Mouse (Mus musculus): Measurements from ENCODE around the gene Eif4g3. TPM values are rescaled to one million over a fixed set of nuclear protein-coding genes. Genes with fewer than 3 reads are reported as not detected.

The Eif4g3 gene
- total RNA-seq, 2 experiments from 2014 or later, result 115 to 117 TPM

DNA sequence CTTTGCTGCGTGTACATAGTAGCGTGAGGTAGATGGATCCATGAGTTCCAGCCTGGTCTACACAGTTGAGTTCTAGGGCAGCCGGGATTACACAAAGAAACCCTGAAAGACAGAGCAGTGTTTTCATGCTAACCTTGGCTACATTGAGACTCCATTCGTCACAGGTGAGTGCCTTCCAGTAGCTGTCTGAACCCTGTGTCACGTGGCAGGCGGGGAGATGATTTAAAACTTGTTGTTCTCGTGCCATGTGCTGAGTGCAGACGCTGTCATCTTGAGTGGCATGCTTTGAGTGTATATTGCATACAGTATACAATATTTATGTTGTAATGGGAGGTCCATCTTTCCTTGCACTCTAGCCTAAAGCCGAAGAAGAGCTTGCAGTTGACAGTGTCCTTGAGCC lies 158.4 kb downstream of the Eif4g3 start:
- DNase-seq (ENCODE audit: low spot score), result no peak

DNA sequence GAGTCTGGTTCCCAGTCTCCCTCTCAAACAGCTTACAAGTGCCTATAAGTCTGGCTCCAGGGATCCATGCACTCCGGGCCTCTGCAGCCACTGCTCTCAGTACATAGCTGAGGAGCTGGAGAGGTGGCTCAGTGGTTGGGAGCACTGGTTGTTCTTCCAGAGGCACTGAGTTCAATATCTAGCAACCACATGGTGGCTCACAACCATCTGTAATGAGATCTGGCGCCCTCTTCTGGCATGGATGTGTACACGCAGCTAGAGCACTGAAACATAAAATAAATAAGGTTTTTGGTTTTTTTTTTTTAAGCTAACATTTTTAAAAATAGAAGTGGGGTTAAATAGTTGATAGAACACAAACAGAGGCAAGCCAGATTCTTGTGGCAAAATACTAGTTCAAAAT lies 161.2 kb downstream of the Eif4g3 start:
- DNase-seq (ENCODE audit: low spot score), result peak; percentile 34

DNA sequence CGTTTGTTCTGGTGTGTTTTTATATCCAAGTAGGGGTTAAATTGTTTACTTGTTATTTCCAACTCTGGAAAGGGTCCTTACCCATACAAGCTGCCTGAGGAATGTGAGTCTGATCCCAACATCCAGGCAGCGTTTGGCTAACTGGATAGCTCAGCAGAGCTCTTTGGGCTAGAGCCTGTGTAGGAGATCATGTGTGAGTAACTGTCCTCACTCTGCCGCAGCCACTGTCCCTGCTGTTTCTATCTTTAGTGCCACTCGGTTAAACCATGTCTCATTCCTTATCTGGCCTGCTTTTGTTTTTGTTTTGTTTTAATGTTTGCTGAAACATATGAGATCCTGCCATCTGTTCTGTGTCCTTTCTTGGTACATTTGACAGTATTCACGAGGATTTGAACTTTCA lies 168.1 kb downstream of the Eif4g3 start:
- no peak for DNase-seq (ENCODE audit: low spot score)

DNA sequence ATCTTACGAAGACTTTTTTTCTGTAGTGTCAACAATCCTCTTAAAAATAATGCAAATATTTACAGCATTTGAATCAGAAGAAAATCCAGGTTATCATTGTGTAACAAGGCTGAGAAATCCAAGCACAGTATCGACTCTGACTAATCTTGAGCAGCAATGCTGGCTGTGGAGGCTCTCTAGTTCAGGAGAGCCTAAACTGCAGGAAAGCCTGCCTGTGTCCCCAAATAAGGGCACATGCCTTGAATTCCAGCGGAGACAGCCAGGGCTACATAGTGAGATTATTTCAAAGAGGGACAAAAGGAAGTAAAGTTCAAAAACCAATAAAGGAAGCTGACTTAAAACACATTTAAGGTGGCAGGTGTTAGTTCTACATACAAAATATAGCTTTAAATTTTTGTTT lies 168.7 kb downstream of the Eif4g3 start:
- DNase-seq (ENCODE audit: low spot score), result no peak

DNA sequence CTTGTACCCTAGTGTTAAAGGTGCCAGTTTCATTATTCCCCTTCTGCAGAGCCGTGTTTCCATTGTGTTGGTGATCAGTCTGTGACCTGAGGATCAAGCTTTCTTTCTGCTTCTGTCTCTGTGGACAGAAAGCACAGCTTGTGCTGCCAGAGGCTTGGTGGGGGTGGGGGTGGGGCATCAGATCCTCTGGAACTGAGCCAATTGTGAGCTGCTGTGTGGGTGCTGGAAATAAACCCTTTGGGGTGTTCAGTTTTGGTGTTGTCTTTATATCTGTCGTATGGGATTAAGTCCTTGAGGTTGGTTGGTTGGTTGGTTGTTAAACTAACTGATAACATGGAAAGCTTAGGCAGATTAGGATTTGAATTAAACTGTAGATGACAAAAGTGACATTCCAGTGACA lies 171.0 kb downstream of the Eif4g3 start:
- DNase-seq (ENCODE audit: low spot score), result no peak

DNA sequence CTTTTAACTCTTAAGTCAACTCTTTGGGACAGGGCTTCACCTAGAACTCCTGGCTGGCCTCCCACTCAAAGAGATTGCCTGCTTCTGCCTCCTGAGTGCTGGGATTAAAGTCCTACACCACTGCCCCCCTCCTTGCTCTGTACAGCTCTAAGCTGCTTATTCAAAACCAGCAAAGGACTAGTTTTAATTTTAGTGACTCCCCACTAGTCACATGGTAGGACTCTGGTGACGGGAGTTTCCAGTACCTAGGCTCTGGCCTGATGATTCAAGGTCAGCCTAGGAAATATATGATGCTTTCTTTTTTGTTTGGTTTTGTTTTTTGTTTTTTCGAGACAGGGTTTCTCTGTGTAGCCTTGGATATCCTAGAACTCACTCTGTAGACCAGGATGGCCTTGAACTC lies 172.0 kb downstream of the Eif4g3 start:
- no peak for DNase-seq (ENCODE audit: low spot score)

DNA sequence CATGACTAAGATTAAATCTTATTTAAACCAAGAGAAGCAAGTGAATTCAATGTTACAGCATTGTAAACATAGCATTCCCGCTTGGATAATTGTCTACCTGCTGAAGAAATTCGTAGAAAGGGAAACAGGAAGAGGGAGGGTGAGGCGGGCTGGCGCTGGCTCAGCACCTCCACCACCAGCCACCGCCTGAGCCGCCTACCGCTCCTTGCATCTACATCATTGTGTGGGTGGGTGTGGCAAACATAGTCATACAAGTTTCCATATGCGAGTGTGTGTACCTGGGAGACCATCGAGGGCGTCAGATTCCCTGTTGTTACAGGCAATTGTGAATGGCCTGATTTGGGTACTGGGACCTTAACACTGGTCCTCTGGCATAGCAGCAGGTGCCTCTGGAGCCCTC lies 173.7 kb downstream of the Eif4g3 start:
- no peak for DNase-seq (ENCODE audit: low spot score)

DNA sequence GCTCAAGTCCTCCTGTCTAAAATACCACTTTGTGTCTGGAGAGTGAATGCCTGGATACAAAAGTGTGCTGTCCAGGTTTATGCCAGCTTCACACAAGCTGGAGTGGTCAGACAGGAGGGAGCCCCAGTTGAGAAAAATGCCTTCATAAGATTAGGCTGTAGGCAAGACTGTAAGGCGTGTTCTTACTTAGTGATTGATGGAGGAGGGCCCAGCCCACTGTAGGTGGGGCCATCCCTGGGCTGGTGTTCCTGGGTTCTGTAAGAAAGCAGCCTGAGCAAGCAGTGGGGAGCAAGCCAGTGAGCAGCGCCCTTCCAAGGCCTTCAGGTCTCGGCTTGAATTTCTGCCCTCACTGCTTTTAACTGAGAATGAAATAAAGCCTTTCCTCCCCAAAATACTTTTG lies 175.3 kb downstream of the Eif4g3 start:
- DNase-seq (ENCODE audit: low spot score), result no peak

DNA sequence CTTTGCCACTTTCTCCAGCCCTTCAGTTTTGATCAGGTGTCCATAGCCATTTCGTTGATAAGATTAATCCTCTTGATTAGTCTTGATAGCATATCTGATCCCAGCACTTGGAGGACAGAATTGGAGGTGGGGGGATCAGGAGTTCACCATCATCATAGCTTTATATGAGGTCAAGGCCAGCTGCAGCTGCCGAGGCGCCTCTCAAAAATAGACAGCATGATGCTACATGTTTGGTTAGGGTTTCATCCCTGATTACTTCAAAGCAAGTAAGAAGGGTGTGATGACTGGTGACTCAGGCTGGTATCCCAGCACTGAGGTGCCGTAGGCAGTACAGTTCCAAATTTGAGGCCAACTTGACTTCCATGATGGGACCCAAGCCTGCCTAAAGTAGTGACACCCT lies 176.6 kb downstream of the Eif4g3 start:
- no peak for DNase-seq (ENCODE audit: low spot score)

DNA sequence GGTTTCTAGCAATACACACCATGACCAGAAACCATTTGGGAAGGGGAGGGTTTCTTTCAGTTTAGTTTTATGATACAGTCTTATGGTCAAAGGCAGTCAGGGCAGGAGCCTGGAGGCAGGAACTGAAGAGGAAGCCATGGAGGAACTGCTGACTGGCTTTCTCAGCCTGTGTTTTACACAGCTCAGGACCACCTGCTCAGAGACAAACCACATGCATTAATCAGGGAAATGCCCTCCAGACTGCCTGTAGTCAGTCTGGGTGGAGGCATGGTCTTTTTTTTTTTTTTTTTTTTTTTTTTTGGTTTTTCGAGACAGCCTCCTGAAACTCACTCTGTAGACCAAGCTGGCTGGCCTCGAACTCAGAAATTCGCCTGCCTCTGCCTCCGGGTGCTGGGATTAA lies 179.9 kb downstream of the Eif4g3 start:
- no peak for DNase-seq (ENCODE audit: low spot score)

DNA sequence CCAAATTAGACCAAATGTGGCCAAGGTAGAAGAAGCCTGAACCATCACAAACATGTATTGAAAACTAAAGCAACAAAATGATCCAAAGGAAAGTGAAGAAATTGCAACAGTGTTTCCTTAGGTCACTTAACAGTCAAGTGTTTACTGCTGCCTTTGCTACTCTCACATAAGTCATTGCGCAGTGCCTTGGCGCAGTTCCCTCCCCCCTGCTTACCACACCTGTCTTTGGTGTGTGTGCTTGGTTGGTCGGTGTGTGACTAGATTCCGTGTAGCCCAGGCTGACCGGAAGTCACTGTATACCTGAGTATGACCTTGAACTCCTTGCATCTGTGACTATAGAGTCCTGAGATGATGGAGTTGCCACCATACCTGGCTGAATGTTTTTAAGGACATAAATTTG lies 186.6 kb downstream of the Eif4g3 start:
- DNase-seq (ENCODE audit: low spot score), result no peak

DNA sequence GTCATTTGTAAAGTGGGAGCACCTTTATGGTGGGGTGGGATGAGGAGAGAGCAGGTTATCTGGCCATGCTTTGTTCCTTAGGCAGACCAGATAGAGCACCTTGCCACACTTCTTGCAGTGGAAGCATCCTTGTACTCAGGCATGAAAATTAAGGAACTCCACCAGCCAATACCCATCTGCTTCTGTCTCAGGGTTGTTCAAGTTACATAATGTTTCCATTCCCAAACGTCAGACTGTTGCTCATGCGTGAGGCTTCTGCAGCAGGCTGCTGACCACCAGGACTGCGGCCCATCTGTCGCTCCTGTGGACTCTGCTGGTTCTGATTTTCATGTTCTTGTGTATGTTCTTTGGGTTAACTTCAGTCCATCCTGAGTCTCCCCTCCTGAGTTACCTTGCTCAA lies 187.9 kb downstream of the Eif4g3 start:
- no peak for DNase-seq (ENCODE audit: low spot score)

DNA sequence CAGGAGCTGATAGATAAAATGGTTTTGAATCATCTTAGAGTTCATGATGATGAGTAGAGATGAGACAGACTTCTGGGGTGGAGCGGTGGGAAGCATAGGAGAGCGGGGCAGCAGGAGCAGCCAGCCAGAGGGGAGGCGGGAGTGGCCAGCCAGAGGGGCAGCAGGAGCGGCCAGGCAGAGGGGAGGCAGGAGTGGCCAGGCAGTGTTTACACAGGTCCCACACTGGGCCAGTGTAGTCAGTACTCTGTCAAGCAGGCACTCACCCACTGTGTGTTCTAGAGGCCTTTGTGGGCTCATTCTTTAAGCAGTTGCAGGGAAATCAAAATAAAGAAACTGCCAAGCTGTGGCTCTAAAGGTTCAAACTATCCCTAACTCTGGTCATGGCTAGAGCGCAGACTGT lies 191.2 kb downstream of the Eif4g3 start:
- DNase-seq (ENCODE audit: low spot score), result no peak

DNA sequence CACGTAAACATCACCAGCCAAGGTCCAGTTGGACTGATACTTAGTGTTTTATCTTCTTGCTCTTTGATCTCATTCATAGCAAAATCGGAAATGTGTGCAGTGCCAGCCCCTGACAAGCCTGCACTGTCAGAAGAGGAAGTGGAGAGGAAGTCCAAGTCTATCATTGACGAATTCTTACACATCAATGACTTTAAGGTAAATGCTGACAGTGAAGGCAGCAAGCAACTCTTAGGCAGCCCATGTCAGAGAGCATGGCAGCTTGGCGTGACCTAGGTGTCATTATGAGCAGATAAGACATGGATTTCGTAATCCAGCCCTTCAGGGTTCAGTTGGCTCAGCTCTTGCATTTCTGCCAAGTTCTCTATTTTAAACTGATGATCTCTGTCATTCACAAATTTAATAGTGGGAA lies 191.8 kb downstream of the Eif4g3 start:
- DNase-seq (ENCODE audit: low spot score), result peak; percentile 60

DNA sequence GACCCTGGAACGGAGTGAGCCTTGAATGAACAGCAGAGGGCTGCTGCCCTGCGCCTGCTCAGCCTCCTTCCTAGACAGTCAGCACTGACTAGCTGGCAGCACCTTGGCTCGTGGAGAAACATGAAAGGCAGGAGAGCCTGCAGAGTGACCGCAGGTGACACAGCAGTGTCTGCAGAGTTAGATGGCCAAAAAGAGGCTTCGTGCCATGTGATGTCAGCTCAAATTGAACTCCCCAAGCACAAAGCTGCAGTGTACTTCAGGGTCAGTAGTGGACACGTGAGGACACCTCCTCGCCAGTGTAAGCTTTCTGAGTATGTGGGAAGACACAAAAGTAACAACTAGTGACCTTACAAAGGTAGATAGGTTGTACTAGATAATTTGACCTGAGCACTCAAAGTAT lies 193.1 kb downstream of the Eif4g3 start:
- DNase-seq (ENCODE audit: low spot score), result no peak

DNA sequence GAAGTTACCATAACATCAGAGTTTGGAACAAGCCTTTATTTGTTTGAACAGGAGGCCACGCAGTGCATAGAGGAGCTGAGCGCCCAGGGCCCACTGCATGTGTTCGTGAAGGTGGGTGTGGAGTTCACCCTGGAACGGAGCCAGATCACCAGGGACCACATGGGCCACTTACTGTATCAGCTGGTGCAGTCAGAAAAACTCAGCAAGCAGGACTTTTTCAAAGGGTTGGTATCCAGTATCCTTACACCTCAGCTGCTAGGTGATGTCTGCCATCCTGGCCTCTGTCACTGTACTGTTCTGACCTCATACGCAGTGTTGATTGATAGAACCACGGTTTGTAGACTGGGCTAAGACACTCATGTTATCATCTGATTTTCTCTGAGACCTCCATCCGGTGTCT lies 195.2 kb downstream of the Eif4g3 start:
- no peak for DNase-seq (ENCODE audit: low spot score)

DNA sequence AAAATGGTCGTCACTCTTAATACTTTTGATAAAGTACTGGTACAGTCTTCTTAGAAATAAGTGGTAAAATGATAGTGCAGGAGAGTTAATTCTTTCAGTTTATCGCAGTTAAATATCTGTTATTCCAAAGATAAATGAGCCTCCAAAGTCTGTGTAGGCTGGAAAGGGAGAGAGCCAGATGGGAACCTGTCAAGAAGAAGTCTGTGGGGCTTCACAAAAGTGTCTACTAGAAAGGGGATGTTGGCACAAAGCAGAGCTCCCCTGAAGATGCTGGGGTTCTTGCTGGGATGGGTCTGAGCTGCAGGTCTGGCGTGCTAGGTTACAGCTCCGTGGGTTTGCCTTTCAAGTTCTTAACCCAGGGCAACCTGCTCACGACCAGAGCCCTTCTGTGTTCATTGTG lies 199.7 kb downstream of the Eif4g3 start:
- no peak for DNase-seq (ENCODE audit: low spot score)

DNA sequence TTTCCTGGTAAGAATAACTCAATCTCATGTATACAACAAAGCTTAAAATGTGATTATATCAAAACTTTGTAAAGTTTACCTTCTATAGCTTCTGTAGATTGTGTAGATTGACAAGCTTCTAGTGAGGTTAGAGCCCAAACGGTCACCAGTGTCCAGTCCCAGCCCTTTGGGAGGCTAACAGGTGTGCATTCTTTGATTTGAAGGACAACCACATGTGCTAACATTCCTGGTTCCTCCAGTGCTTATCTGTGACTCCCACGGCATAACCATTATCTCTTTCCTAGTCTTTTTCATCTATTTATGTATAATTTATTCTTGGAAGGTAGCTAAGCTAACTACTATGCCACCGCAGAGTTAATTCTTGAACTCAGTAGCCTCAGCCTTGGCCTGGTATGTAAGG lies 207.9 kb downstream of the Eif4g3 start:
- DNase-seq (ENCODE audit: low spot score), result no peak

DNA sequence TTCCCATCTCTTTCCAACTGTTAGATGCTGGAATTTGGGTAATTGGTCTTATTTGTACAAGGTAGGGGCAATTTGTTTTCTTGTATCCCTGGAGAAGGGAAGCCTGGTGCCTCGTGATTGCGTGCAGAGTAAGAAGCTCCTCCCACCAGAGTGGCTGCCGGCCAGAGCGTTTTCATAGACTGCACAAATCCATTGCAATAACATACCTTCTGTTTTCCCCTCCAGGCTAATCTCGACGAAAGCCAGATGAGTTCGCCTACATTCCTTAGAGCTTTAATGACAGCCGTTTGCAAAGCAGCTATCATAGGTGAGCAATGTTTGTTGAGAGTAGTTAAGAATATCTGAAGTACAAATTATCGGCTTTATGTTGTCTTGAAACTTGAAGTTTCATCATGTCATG lies 208.9 kb downstream of the Eif4g3 start:
- DNase-seq (ENCODE audit: low spot score), result no peak

DNA sequence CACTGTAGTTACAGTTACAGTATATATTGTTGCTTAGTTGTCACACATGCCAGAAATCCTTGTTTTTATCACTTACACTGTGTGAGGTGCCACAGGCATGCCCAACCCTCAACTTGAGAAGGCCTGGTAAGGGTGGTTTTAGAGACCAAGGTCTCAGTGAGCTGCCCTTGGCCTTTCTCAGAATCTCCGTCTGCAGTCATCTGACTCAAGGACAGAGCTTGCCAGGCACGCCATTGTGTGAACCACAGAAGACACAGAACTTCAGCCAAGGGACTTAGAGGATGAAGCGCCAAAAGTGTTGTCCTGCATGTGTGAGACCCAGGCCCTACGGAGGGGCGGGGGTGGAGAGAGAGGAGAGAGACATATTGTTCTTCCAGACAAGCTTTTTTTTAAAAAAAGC lies 217.3 kb downstream of the Eif4g3 start:
- DNase-seq (ENCODE audit: low spot score), result no peak

DNA sequence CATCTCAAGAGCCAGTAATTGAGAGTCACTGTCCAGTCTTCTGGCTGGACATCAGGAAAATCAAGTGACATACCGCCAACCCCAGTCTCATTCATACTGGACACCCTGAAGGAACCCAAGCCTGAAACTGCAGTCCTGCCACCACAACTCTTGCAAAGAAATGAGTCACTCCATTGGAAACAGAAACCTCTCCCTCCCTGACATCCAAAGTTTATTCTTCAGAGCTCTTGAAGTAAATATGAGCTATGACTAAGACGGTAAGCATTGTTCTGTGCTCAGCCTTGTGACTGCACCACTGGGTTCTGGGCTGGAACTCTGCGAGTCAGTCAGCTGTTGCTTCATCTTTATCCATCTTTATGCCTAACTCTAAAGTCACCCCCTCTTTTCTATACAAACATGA lies 221.0 kb downstream of the Eif4g3 start:
- no peak for DNase-seq (ENCODE audit: low spot score)

DNA sequence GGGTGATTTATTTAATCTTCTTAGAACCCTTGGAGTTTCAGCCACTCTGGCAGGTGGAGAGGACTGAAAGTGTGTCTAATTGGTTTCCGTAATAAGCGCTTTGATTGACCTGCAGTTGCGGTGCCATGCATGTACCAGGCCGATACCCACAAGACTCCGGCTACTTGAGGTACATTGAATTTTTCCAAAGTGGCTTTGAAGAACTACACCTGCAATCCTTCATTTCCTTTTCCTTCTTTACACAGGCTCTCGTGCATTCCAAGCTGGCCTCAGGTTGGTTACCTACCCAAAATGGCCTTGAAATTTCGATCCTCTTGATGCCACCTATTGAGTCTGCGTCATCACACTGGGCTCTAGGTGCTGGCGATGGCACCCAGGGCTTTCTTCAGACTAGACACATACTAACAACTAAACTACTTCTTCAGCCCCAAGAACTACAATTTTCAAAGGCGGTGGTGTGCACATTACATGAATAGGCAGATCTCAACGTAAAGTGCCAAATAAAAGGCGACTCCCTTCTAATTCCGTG lies 222.9 kb downstream of the Eif4g3 start:
- DNase-seq (ENCODE audit: low spot score), result no peak

DNA sequence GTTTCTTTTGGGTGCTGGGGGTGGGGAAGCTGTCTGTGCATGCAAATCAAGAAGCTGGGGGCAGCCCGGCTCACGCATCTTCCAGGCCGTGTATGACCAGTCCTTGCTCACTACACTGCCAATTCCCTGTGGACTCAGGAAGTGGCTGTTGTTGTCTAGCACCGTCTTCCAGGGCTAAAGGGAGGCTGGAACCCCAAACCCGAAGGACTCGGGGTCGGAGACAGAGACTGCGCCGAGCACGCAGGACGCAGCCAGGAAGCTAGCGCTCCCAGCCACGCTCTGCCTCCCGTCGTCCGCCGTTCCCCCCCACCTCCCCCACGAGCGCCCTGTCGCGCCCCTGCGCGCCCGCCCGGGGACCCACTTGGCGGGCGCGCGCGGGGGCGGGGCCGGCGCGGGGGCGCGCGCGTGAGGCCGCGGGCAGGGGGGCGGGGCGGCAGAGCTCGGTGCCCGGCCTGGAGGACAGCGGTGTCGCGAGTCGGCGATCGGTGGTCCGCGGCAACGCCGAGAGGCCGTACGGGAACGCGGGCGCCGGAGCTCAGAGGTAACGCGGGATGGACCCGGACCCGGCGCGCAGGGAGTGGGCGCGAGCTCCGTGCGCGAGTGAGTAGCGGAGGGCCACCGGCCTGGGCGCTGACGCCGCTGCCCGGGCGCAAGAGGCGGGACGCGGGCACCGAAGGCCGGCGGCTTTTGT lies 223.5 kb downstream of the Eif4g3 start, which contains the start of gene Hp1bp3:
TSS of gene Hp1bp3 (plus strand) at position 97 of the 691 bp plus-strand sequence.
- DNase-seq (ENCODE audit: low spot score), result peak; percentile 64

DNA sequence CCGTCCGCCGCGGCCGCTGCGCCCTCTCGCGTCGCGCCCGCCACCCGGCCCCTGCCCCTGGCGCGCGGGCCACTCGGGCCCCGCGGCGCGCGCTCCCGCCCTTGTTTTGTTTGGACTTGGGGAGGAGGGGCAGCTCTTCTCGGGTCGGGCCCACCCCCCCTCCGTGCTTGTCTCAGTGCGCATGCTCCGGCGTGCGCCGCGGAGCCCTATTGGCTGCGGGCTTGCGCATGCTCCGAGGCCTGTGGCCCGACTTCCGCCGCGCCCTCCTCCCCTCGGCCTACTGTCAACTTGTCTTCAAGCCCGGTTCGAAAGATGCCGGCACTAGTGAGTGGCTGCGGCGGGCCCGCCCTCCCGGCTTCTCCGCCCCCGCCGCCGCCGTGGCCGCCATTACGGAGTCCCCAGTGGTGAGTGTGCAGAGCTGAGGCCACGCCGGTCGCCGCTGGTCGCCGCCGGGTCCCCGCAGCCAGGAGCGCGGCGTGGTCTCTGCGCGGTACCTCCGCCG lies 224.1 kb downstream of the Eif4g3 start:
- peak; percentile 97 for DNase-seq (ENCODE audit: low spot score)

Measured in gastrocnemius, adult 18-20 months (tissue).